Mouse (Mus musculus) forebrain, embryonic 12.5 days (tissue): Measurements from ENCODE around the gene Klf12. TPM values are rescaled to one million over a fixed set of nuclear protein-coding genes. Genes with fewer than 3 reads are reported as not detected.

Source experiments
- ATAC-seq: fragments of 200-750 bp; cut with Nextera tagmentation; 2 replicates; pipeline ENCODE4 v1.8.0; 2017; ENCODE audit warnings: moderate TSS enrichment; ENCODE audit not compliant: low FRiP score
- H3K27ac ChIP-seq: fragments of 300-500 bp; sonication (generic); 2 replicates; pipeline ENCODE4 v1.5.1; 2016; ENCODE audit warnings: mild to moderate bottlenecking
- H3K27me3 ChIP-seq: fragments of 300-500 bp; sonication (generic); 2 replicates; pipeline ENCODE4 v1.6.1; 2016; ENCODE audit warnings: mild to moderate bottlenecking
- H3K36me3 ChIP-seq: fragments of 300-500 bp; sonication (generic); replicated peaks from 2 replicates; pipeline ENCODE4 v1.6.1; 2016; ENCODE audit warnings: mild to moderate bottlenecking
- H3K4me1 ChIP-seq: fragments of 300-500 bp; sonication (generic); 2 replicates; pipeline ENCODE4 v1.6.1; 2016
- H3K4me2 ChIP-seq: fragments of 300-500 bp; sonication (generic); 2 replicates; pipeline ENCODE4 v1.6.1; 2016; ENCODE audit warnings: mild to moderate bottlenecking, moderate library complexity
- H3K4me3 ChIP-seq: fragments of 300-500 bp; sonication (generic); replicated peaks from 2 replicates; pipeline ENCODE4 v1.5.1; 2016; ENCODE audit warnings: mild to moderate bottlenecking
- H3K9ac ChIP-seq: fragments of 300-500 bp; sonication (generic); 2 replicates; pipeline ENCODE4 v1.6.1; 2016; ENCODE audit warnings: mild to moderate bottlenecking
- H3K9me3 ChIP-seq: fragments of 300-500 bp; sonication (generic); 2 replicates; pipeline ENCODE4 v1.6.1; 2016
- WGBS: fragments of 180-500 bp; shearing (Covaris S2); methylation state at CpG from one replicate; pipeline ENCODE4 v1.1.7; 2016; 5-methylcytosine and 5-hydroxymethylcytosine counted together
- polyA plus RNA-seq: library from polyadenylated mRNA; unstranded; fragments of >200 nt; fragmentation: Nextera tagmentation; extraction: Ambion mirVana; gene quantifications from 2 replicates; pipeline ENCODE4 v1.2.1, GENCODE M21; 2016

Gene Klf12
- polyA plus RNA-seq, 1 experiment from 2014 or later = 45.7 TPM

DNA sequence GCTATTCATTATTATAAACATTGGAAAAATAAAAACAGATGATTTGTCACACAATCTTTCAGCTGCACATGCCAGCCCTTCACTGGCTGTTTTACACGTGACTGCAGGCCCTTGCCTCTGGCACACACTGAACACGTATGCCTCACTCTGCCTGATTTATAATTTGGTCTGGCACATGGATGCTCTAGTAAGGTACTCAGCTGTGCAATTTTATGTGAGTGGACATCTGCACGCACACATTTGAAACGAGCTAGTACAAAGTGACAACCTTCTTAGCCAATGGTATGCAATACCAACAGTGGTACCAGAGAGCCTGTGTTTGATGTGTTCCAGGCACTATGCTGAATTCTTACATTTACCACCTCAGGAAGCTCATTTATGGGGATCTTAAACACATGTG, 316.6 kb downstream of the Klf12 start:
- no peak overlapping the region for H3K9ac ChIP-seq
- 79% methylated on average over 4 of the region's 4 CpGs for WGBS
- no peak overlapping the region for H3K4me3 ChIP-seq
- ATAC-seq = no peak
- H3K36me3 ChIP-seq = no peaks in the 10 kb centered on the region
- H3K9me3 ChIP-seq = no peaks in the 10 kb centered on the region
- H3K4me1 ChIP-seq = no peaks in the 10 kb centered on the region
- no peak overlapping the region for H3K27ac ChIP-seq
- H3K4me2 ChIP-seq = no peak overlapping the region
- H3K27me3 ChIP-seq = no peaks in the 10 kb centered on the region

DNA sequence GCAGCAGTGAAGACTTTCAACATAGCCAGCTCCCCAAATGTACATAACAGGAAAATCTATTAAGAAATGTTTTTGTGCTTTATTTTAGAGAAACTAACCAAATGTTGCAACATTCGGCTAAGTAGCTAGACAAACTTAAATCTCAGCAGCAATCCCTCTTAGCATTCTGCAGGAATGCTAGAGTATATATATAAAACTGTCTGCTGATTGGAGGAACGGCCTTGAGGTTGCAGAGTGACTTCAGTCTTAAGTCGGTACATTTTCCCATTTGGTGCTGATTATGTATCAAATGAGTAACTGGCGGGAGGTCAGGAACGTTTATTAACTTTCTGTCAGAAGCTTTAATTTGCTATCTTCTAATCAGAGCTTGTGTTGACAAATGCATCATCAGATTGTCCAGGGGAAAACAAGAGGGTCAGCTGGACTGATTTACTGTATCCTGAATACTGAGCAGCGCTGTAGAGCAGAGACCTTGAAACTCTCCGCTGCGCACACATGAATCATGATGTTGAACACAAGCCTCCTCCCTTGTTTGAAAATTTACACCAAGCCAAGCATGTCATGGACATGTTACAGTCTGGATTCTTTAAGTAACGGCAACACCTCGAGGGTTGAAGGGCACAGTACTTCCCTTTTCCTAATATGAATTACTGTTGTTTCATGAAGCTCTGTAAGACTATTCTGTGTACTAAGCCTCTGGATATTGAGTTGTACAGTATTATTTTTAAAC, 323.8 kb downstream of the Klf12 start:
- H3K27me3 ChIP-seq = no peaks in the 10 kb centered on the region
- H3K4me3 ChIP-seq = no peak overlapping the region
- no peaks in the 10 kb centered on the region for H3K36me3 ChIP-seq
- H3K27ac ChIP-seq = no peak overlapping the region
- H3K9me3 ChIP-seq = no peaks in the 10 kb centered on the region
- no peak for ATAC-seq
- H3K9ac ChIP-seq = no peak overlapping the region
- no peaks in the 10 kb centered on the region for H3K4me1 ChIP-seq
- H3K4me2 ChIP-seq = no peak overlapping the region
- WGBS = 91% methylated on average over 10 of the region's 10 CpGs

DNA sequence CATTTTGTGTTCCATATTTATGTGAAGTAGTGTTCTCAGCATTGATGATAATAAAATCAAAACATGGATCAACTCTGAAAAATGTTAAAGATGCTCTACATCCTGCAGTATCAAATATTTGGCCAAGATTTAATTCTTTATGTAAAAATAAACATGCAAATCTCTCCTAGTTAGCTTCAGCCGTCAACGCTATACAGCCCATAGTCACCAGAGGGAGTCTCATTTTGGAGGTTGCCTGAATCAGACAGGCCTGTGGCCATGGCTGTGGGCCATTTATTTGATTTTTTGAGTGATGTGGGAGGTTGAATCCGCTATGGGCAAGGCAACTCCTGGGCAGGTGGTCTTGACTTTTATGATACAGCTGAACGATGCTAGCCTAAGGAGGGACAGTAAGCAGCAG, 329.3 kb downstream of the Klf12 start:
- Histone ChIP-seq H3K4me3 (no peak overlapping the region), H3K9ac (no peak overlapping the region), H3K9me3 (no peaks in the 10 kb centered on the region), H3K4me2 (no peak overlapping the region), H3K4me1 (no peaks in the 10 kb centered on the region), H3K27me3 (no peaks in the 10 kb centered on the region), H3K36me3 (no peaks in the 10 kb centered on the region), H3K27ac (no peak overlapping the region)
- WGBS = 89% methylated on average over 4 of the region's 4 CpGs
- no peak for ATAC-seq

DNA sequence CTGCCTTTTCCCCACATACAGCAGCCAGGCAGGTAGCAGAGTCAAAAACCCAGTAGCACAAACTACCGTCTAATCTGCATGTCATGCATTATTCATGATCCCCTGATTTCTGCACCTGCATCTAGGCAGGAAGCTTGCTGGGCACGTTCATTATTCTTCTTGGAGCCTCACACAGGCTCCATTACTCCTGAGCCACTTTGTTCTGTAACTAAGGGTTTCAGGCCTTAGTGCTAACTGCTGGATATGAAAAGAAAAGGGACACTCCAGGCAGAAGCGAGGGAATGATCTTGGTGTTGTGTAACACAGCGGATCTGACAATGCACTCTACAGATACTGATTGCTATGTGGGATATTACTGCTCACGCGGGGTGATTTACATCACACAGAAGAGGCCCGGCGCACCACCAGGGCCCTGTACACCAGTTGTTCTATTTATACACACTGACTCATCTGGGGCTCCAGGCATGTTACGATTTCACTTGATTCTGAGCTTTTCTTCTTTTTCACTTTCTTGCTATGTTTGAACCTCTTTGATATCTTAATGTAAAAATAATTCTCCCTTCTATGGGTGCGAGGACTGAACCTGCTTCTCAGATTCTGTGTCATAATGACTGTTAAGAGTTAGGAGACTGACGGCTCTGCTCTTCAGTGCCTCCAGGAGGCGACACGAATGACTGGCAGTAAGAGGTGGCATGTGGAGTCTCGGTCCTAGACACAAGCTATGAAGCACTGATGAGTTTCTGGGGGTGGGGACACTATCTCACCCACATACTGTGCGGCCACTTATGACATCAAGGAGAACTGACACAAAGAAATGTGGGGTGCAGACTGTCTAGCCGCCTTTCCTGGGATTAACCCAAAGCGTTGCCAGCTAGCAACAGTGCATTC, 340.0 kb downstream of the Klf12 start:
- Histone ChIP-seq H3K9ac (no peak overlapping the region), H3K27ac (peak overlapping the region; percentile 89), H3K36me3 (no peaks in the 10 kb centered on the region), H3K27me3 (no peaks in the 10 kb centered on the region), H3K4me1 (peaks cover 36% of the 10 kb centered on the region), H3K4me2 (0 out of 2 replicates have a peak overlapping the region, but pooled peaks have one; percentile 11), H3K4me3 (no peak overlapping the region), H3K9me3 (no peaks in the 10 kb centered on the region)
- peak; percentile 79 for ATAC-seq
- WGBS = 32% methylated on average over 17 of the region's 17 CpGs

DNA sequence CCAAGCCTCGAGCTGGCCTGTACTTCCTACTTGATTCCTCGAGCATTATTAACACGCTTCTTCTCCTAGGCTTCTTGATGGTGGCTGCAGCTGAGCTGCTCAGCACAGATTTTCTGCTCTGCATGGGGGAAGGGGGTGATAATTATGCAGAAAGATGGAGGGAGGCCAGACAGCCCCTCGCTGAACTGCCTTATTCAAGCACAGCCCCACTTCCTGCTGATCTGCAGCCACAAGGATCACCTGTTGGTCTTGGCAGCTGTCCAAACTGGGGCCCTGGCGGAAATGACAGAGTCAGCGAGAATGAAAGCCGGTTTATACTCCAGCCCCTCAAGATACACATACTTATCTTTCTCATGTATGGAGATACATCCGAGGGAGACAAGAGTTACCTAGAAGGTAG, 341.3 kb downstream of the Klf12 start:
- Histone ChIP-seq H3K27ac (peak overlapping the region; percentile 89), H3K4me3 (no peak overlapping the region), H3K9me3 (no peaks in the 10 kb centered on the region), H3K4me1 (peaks cover 36% of the 10 kb centered on the region), H3K27me3 (no peaks in the 10 kb centered on the region), H3K36me3 (no peaks in the 10 kb centered on the region), H3K4me2 (peak overlapping the region; percentile 8), H3K9ac (no peak overlapping the region)
- peak; percentile 86 for ATAC-seq
- WGBS = 8% methylated on average over 8 of the region's 8 CpGs

DNA sequence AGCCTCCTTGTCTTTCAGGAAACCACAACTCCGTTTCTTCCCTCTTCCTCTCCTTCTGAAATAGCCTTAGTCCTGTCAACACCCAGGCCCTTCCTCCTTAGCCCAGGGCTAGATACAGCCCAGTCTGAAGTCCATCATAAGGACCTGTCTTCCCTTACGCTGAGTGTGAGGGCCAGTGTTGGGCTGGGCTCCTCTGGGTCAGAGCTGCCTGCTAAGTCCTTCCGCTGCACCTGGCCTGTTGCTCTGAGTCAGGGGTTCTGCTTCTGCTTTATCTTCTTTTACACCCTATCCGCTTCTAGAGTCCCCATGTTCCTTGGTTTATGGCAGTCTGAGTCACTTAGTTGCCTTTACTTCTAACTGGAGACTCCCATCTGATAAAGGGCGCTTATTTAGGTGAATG, 351.0 kb downstream of the Klf12 start:
- no peaks in the 10 kb centered on the region for H3K9me3 ChIP-seq
- WGBS = 87% methylated on average over 5 of the region's 5 CpGs
- no peak for ATAC-seq
- no peak overlapping the region for H3K27ac ChIP-seq
- no peaks in the 10 kb centered on the region for H3K27me3 ChIP-seq
- H3K4me3 ChIP-seq = no peak overlapping the region
- no peaks in the 10 kb centered on the region for H3K36me3 ChIP-seq
- no peak overlapping the region for H3K9ac ChIP-seq
- H3K4me1 ChIP-seq = no peaks in the 10 kb centered on the region
- no peak overlapping the region for H3K4me2 ChIP-seq

DNA sequence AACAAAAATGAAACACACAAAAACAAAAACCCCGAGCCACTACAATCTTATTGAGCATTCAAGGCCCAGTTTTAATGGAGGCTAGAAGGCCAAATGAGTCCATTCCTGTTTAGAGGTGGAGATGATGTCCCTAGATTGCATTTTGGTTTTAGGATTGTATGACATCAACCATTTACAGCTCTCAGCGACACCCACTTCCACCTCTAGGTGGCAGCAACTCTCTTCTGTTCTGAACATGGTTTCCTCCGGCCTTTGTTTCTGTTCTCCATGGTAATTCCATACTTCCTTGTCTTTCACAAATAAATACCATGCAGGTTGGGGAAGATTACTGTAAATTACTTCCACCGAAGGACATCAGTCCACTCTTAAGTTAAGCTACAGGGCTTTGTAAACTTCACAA, 352.6 kb downstream of the Klf12 start:
- no peaks in the 10 kb centered on the region for H3K27me3 ChIP-seq
- H3K9ac ChIP-seq = no peak overlapping the region
- H3K4me2 ChIP-seq = no peak overlapping the region
- no peaks in the 10 kb centered on the region for H3K36me3 ChIP-seq
- H3K9me3 ChIP-seq = no peaks in the 10 kb centered on the region
- 11% methylated on average over 4 of the region's 4 CpGs for WGBS
- H3K4me1 ChIP-seq = no peaks in the 10 kb centered on the region
- peak; percentile 70; the same call in 1 of the 2 replicates for ATAC-seq
- no peak overlapping the region for H3K27ac ChIP-seq
- no peak overlapping the region for H3K4me3 ChIP-seq

DNA sequence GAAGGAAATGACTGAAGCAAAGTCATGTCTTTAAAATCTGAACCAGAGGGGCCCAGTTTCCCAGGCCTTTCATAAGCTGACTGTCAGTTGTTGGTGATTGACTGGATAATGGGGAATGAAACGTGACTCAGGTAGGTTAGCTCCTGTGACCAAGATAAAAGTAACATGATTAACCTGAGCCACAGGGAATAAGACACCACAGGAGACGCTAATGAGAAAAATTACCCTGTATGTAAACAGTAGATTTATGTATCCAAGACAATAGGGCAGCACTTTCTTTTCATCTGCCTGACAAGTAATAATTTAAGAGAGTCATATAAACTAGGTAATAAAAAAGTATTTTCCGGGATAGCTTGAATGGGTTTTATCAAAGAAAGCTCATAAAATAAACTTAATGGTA, 372.6 kb downstream of the Klf12 start:
- Histone ChIP-seq H3K27me3 (no peaks in the 10 kb centered on the region), H3K27ac (no peak overlapping the region), H3K4me3 (no peak overlapping the region), H3K4me1 (no peaks in the 10 kb centered on the region), H3K4me2 (no peak overlapping the region), H3K9ac (no peak overlapping the region), H3K36me3 (no peaks in the 10 kb centered on the region), H3K9me3 (no peaks in the 10 kb centered on the region)
- 72% methylated on average over 3 of the region's 3 CpGs for WGBS
- no peak for ATAC-seq

DNA sequence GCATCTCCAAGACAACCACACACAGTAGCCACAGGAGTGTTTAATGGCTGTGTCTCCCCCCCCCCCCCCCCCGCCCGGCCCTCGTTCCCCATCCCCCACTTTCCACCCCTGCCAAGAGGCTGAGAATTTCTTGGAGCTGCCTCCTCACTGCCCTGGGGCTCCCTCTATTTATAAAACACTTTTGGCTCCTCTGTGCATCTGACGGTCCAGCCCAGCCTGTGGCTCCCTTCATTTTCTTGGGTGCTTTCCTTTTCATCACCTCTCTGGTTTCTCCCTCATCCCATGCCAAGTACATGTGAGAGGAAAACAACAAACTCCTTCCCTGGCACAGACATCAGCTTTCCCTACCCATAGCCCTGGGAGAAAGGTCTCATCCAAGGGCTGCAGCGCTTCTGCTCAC, 373.6 kb downstream of the Klf12 start:
- 81% methylated on average over 4 of the region's 5 CpGs for WGBS
- no peak overlapping the region for H3K4me2 ChIP-seq
- peaks cover 2% of the 10 kb centered on the region for H3K4me1 ChIP-seq
- no peak overlapping the region for H3K4me3 ChIP-seq
- no peaks in the 10 kb centered on the region for H3K36me3 ChIP-seq
- H3K27me3 ChIP-seq = no peaks in the 10 kb centered on the region
- H3K9ac ChIP-seq = no peak overlapping the region
- H3K9me3 ChIP-seq = no peaks in the 10 kb centered on the region
- ATAC-seq = no peak
- no peak overlapping the region for H3K27ac ChIP-seq

DNA sequence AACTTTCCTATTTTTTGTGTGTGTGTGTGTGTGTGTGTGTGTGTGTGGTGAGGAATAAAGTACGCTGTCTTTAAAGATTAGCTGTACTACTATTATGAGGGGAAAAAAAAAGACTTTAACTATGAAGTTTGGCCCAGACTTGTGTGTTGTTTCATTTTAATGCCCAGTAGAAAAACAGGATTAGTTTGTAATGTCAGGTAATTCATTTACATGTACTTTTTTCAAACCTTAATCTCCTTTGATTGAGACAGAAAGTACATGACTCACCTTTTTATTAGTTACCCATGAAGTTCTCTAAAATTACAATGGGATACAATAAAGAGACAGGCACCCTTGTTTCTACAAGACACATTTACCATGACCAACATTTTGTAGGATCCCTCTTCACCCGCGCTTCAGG, 383.6 kb downstream of the Klf12 start:
- 92% methylated on average over 3 of the region's 3 CpGs for WGBS
- H3K36me3 ChIP-seq = no peaks in the 10 kb centered on the region; the same call in 1 of the 2 replicates
- no peak overlapping the region for H3K27ac ChIP-seq
- H3K4me1 ChIP-seq = no peaks in the 10 kb centered on the region; the same call in 1 of the 2 replicates
- H3K27me3 ChIP-seq = no peaks in the 10 kb centered on the region
- no peak overlapping the region for H3K4me2 ChIP-seq
- no peak overlapping the region for H3K9ac ChIP-seq
- no peak for ATAC-seq
- H3K4me3 ChIP-seq = no peak overlapping the region
- no peaks in the 10 kb centered on the region for H3K9me3 ChIP-seq

DNA sequence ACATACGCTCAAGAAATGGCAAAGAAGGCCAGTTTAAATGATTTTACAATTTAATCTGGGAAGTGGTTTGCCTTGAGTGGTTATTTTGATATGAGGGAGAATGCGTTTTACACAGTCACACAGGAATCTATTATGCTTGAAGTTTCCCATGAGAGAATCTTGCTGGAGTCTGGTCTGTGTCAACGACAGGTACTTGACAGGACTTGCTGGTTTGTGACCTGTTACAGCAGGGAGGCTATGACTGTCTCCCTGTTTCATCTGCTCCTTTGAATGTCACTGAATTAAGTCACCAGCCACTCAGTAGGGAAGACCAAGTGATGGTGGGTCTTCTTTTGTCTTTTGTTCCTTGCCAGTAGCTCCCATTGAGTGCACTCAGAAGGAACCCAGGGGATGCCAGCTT, 385.6 kb downstream of the Klf12 start:
- 84% methylated on average over 3 of the region's 3 CpGs for WGBS
- no peak for ATAC-seq

DNA sequence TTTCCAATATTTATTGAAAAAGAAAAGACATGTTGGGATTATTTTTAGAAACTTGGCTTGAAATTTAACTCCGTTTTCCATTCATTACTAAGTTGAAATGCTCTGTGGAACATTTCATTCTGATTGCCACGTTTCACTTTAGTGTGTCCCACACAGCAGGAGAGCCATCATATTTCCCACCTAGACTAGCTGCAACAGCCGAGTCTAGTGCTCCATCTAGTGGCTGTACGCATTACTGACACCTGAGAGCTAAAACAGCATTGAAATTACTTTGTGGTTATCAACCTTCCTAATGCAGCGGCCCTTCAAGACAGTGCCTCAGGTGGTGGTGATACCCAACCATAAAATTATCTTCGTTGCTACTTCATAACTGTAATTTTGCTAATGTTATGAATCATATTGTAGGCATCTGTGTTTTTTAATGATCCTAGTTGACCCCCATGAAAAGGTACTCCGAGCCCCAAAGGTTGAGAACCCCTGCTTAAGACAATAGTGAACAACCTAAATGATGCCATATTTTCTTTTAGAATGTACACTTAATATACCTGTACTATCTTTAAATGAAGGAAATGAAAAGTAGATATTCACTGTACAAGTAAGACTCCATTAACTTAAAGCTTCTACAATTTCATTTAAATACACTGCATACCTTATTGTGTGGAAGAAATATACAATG, 389.6 kb downstream of the Klf12 start:
- H3K36me3 ChIP-seq = no peaks in the 10 kb centered on the region; the same call in 1 of the 2 replicates
- H3K27ac ChIP-seq = no peak overlapping the region
- H3K9me3 ChIP-seq = no peaks in the 10 kb centered on the region
- no peaks in the 10 kb centered on the region for H3K4me1 ChIP-seq
- H3K4me2 ChIP-seq = no peak overlapping the region
- peak; percentile 81; the same call in 1 of the 2 replicates for ATAC-seq
- H3K4me3 ChIP-seq = no peak overlapping the region
- 21% methylated on average over 7 of the region's 7 CpGs for WGBS
- H3K9ac ChIP-seq = no peak overlapping the region
- H3K27me3 ChIP-seq = no peaks in the 10 kb centered on the region

More for the DNA sequence above, 385.6 kb downstream of the Klf12 start:
- Histone ChIP-seq H3K4me3 (no peak overlapping the region), H3K4me1 (no peaks in the 10 kb centered on the region), H3K9me3 (no peaks in the 10 kb centered on the region), H3K4me2 (no peak overlapping the region), H3K9ac (no peak overlapping the region), H3K36me3 (no peaks in the 10 kb centered on the region; the same call in 1 of the 2 replicates), H3K27me3 (no peaks in the 10 kb centered on the region), H3K27ac (no peak overlapping the region)
